Mouse (Mus musculus): Measurements from ENCODE around the gene Scml4.

- TF ChIP-seq CTCF (IDR thresholded peaks at IDR 0.05 in 2 of 3, conservative IDR thresholded peaks at IDR 0.05 in 1 of 3; ENCODE audit: control insufficient read depth in 1 of 3, insufficient read depth in 1 of 3, low read depth in 2 of 3, low read length in 3 of 3, poor library complexity in 1 of 3, severe bottlenecking in 1 of 3) (no peak), POLR2AphosphoS5 (IDR thresholded peaks at IDR 0.05; ENCODE audit: borderline replicate concordance, low read depth, low read length) (no peak), TAL1 (IDR thresholded peaks at IDR 0.05; ENCODE audit: low read length) (no peak), POLR2A (IDR thresholded peaks at IDR 0.05; ENCODE audit: control insufficient read depth in 1 of 2, insufficient read depth in 1 of 2, low read depth in 1 of 2, low read length in 2 of 2, poor library complexity in 1 of 2) (no peak), TBP (IDR thresholded peaks at IDR 0.05; ENCODE audit: low read depth, low read length) (no peak), MAX (IDR thresholded peaks at IDR 0.05; ENCODE audit: low read length) (no peak), JUND (IDR thresholded peaks at IDR 0.05; ENCODE audit: low read depth, low read length) (no peak), NELFE (IDR thresholded peaks at IDR 0.05; ENCODE audit: low read depth, low read length) (no peak)
Measured at GRCm38 (mm10) chr10:43002721-43003465, 142.7 kb downstream of the Scml4 start.

Data from MEL (cell line).